Mouse (Mus musculus): Measurements from ENCODE around the gene Xpr1. TPM values are rescaled to one million over a fixed set of nuclear protein-coding genes. Genes with fewer than 3 reads are reported as not detected.

Xpr1 gene
- polyA plus RNA-seq (2017; shearing (Covaris generic)): 10 to 100 TPM; 13.1 to 23.6 (median 16.5) TPM

- peak; percentile 81 for ATAC-seq
Observed at GRCm38 (mm10) chr1:155416701-155417677, at the start of gene Xpr1. Gene Xpr1 (minus strand): TSS chr1:155417415.

- ATAC-seq: no peak
Observed at GRCm38 (mm10) chr1:155463442-155463841, 46.2 kb upstream of the Xpr1 start.

- no peak for ATAC-seq
Observed at GRCm38 (mm10) chr1:155462582-155462981, 45.4 kb upstream of the Xpr1 start.

- ATAC-seq: no peak
Observed at GRCm38 (mm10) chr1:155457532-155457931, 40.3 kb upstream of the Xpr1 start.

GRCm38 (mm10) chr1:155453180-155453579, 36.0 kb upstream of the Xpr1 start:
- no peak for ATAC-seq

GRCm38 (mm10) chr1:155448932-155449331, 31.7 kb upstream of the Xpr1 start:
- ATAC-seq: no peak

- no peak for ATAC-seq
Observed at GRCm38 (mm10) chr1:155447277-155447676, 30.1 kb upstream of the Xpr1 start.

GRCm38 (mm10) chr1:155443115-155443514, 25.9 kb upstream of the Xpr1 start:
- no peak for ATAC-seq

GRCm38 (mm10) chr1:155442521-155443001, 25.3 kb upstream of the Xpr1 start:
- no peak for ATAC-seq

GRCm38 (mm10) chr1:155439551-155439950, 22.3 kb upstream of the Xpr1 start:
- ATAC-seq: no peak

GRCm38 (mm10) chr1:155438525-155438924, 21.3 kb upstream of the Xpr1 start:
- ATAC-seq: no peak

GRCm38 (mm10) chr1:155429304-155429703, 12.1 kb upstream of the Xpr1 start:
- ATAC-seq: no peak

- no peak for ATAC-seq
Observed at GRCm38 (mm10) chr1:155427126-155427865, 10.1 kb upstream of the Xpr1 start.

- ATAC-seq: no peak
Observed at GRCm38 (mm10) chr1:155425743-155426315, 8.6 kb upstream of the Xpr1 start.

- ATAC-seq: no peak
Observed at GRCm38 (mm10) chr1:155425285-155425684, 8.1 kb upstream of the Xpr1 start.

- ATAC-seq: no peak
Observed at GRCm38 (mm10) chr1:155423801-155424200, 6.6 kb upstream of the Xpr1 start.

- no peak for ATAC-seq
Observed at GRCm38 (mm10) chr1:155422022-155422421, 4.8 kb upstream of the Xpr1 start.

- no peak for ATAC-seq
Observed at GRCm38 (mm10) chr1:155416147-155416700, 991 bp downstream of the Xpr1 start.

- ATAC-seq: no peak
Observed at GRCm38 (mm10) chr1:155415421-155415820, 1.8 kb downstream of the Xpr1 start.

GRCm38 (mm10) chr1:155412705-155413104, 4.5 kb downstream of the Xpr1 start:
- ATAC-seq: no peak

GRCm38 (mm10) chr1:155408577-155408966, 8.6 kb downstream of the Xpr1 start:
- no peak for ATAC-seq

- no peak for ATAC-seq
Observed at GRCm38 (mm10) chr1:155407697-155408576, 9.3 kb downstream of the Xpr1 start.

Data from inflammation-experienced regulatory T-cells, adult 6 months (primary cell).